Comparison of ENCODE assay signal across 18 mouse cellular contexts in genomic region chr16:51119835-51120234, GRCm38 (mm10).
DNase-seq lines count a peak whose midpoint lies in the region; ATAC-seq and TF ChIP-seq lines count a peak whose summit lies in the region.
"Had no signal": no experiment of that assay in that cellular context is flagged by ENCODE, and none has a peak within 500 bp of the region (broad histone marks: within the 10 kb centered on the region; RNA-seq: fewer than 3 reads in every experiment).

No protein-coding gene starts in this region.

- DNase-seq in hindbrain, postnatal 0 days (ENCODE audit: low spot score), result peak; percentile 24
- peak; percentile 63 for DNase-seq in layer of hippocampus, adult 11-12 months (ENCODE audit: low spot score)
- DNase-seq in left cerebral cortex, postnatal 14 days (ENCODE audit: low spot score in 2 of 2), result peak; percentile 69 to 83
- peak; percentile 60 for DNase-seq in telencephalon, adult 2 months (ENCODE audit: low read depth, low spot score)
- DNase-seq in heart, adult 8-10 months (ENCODE audit: low spot score), result no peak
- no peak for DNase-seq in heart, adult 18-20 months
- DNase-seq: cerebellum, adult 11-12 months; gastrocnemius, postnatal 14 days had no signal

- no peak overlapping the region for H3K9ac ChIP-seq in hindbrain, postnatal 0 days (replicated peaks; ENCODE audit: low read length)
- no peak overlapping the region for H3K9ac ChIP-seq in hindbrain, embryonic 16.5 days (ENCODE audit: low read depth, low read length)
- H3K9ac ChIP-seq: embryonic facial prominence, embryonic 15.5 days; heart, embryonic 13.5 days; lung, embryonic 15.5 days had no signal

- no peak for ATAC-seq in hindbrain, postnatal 0 days
- ATAC-seq in hindbrain, embryonic 16.5 days, result no peak
- ATAC-seq: activated CD4-positive, CD25-positive, alpha-beta regulatory T cell, adult 4 months; forebrain, embryonic 14.5 days; midbrain, embryonic 16.5 days had no signal

- WGBS in hindbrain, postnatal 0 days, result 63% methylated on average over 1 of the region's 1 CpGs
- 68% methylated on average over 1 of the region's 1 CpGs for WGBS in hindbrain, embryonic 16.5 days

- no peaks in the 10 kb centered on the region for H3K27me3 ChIP-seq in hindbrain, postnatal 0 days (ENCODE audit: insufficient read depth, low read length)
- no peaks in the 10 kb centered on the region for H3K27me3 ChIP-seq in hindbrain, embryonic 16.5 days (replicated peaks; ENCODE audit: control insufficient read depth, insufficient read depth, low read length)
- H3K27me3 ChIP-seq: embryonic facial prominence, embryonic 15.5 days; heart, embryonic 13.5 days; lung, embryonic 15.5 days had no signal

- no peak overlapping the region for H3K4me2 ChIP-seq in hindbrain, postnatal 0 days (ENCODE audit: low read depth, low read length)
- no peak overlapping the region for H3K4me2 ChIP-seq in hindbrain, embryonic 16.5 days (ENCODE audit: low read length)
- H3K4me2 ChIP-seq: embryonic facial prominence, embryonic 15.5 days; heart, embryonic 13.5 days; liver, embryonic 11.5 days; lung, embryonic 15.5 days had no signal

- no peaks in the 10 kb centered on the region for H3K4me1 ChIP-seq in hindbrain, postnatal 0 days (ENCODE audit: insufficient read depth, low read length)
- H3K4me1 ChIP-seq in hindbrain, embryonic 16.5 days (ENCODE audit: control insufficient read depth, insufficient read depth, low read depth, low read length), result no peaks in the 10 kb centered on the region
- H3K4me1 ChIP-seq: embryonic facial prominence, embryonic 15.5 days; lung, embryonic 15.5 days had no signal

- H3K36me3 ChIP-seq in hindbrain, postnatal 0 days (ENCODE audit: insufficient read depth, low read length), result no peaks in the 10 kb centered on the region
- no peaks in the 10 kb centered on the region for H3K36me3 ChIP-seq in hindbrain, embryonic 16.5 days (ENCODE audit: control insufficient read depth, insufficient read depth, low read length)
- H3K36me3 ChIP-seq: embryonic facial prominence, embryonic 15.5 days; heart, embryonic 13.5 days; hindbrain, embryonic 10.5 days; lung, embryonic 15.5 days had no signal

- no peak overlapping the region for H3K4me3 ChIP-seq in hindbrain, postnatal 0 days (ENCODE audit: low read length)
- no peak overlapping the region for H3K4me3 ChIP-seq in hindbrain, embryonic 16.5 days (ENCODE audit: low read length)
- H3K4me3 ChIP-seq: embryonic facial prominence, embryonic 15.5 days; heart, embryonic 13.5 days; hindbrain, embryonic 10.5 days; lung, embryonic 15.5 days had no signal

- intact Hi-C loops in left cerebral cortex, postnatal 14 days (cut with DNase I), result loop anchor here (10.0 kb wide), 1 partner anchor 255 kb away; no protein-coding TSS in a partner anchor

- H3K9me3 ChIP-seq in hindbrain, postnatal 0 days (ENCODE audit: low read length), result no peaks in the 10 kb centered on the region
- no peaks in the 10 kb centered on the region for H3K9me3 ChIP-seq in hindbrain, embryonic 16.5 days (ENCODE audit: control insufficient read depth, low read length)
- H3K9me3 ChIP-seq: embryonic facial prominence, embryonic 15.5 days; heart, embryonic 13.5 days; hindbrain, embryonic 10.5 days; lung, embryonic 15.5 days had no signal

- no peak overlapping the region for H3K27ac ChIP-seq in hindbrain, postnatal 0 days
- no peak overlapping the region for H3K27ac ChIP-seq in hindbrain, embryonic 16.5 days (ENCODE audit: low read depth, low read length)
- H3K27ac ChIP-seq: embryonic facial prominence, embryonic 15.5 days; heart, embryonic 13.5 days; hindbrain, embryonic 10.5 days; kidney, postnatal 0 days; lung, embryonic 15.5 days had no signal

- TF ChIP-seq CTCF in hindbrain, postnatal 0 days (IDR thresholded peaks at IDR 0.05; ENCODE audit: low read depth), result no peak

Comparison
In these comparisons a context has a peak if more than half of its experiments do, and no peak if none do; other contexts are left out.
1. DNase-seq: peak in hindbrain, postnatal 0 days (single experiment), layer of hippocampus, adult 11-12 months (single experiment), left cerebral cortex, postnatal 14 days (2 of 2) and telencephalon, adult 2 months (single experiment); none in heart, adult 8-10 months (single experiment) and heart, adult 18-20 months (0 of 2).